Mouse (Mus musculus) Patski (cell line): ENCODE data around the gene Tecpr2. TPM values are rescaled to one million over a fixed set of nuclear protein-coding genes. Genes with fewer than 3 reads are reported as not detected.
A peak's percentile ranks its signal among the peaks of the same experiment; 100 is the strongest.

Source experiments
- ATAC-seq: fragments of 100-300 bp; one replicate; pipeline ENCODE4 v1.8.0; 2021
- CTCF ChIA-PET: fragments of 350-600 bp; sonication (Branson Sonifier 250); formaldehyde crosslinking; loops from one replicate; lab custom pipeline; 2022; ENCODE audit warnings: inconsistent platforms; lab: Charles Lee
- POLR2A ChIA-PET: fragments of 350-600 bp; sonication (Branson Sonifier 250); formaldehyde crosslinking; loops from one replicate; lab custom pipeline; 2022; ENCODE audit warnings: antibody characterized with exemption, inconsistent platforms; lab: Charles Lee
- DNase-seq: peaks from one replicate; pipeline ENCODE4 v3.0.0-alpha.2; 2011; ENCODE audit warnings: low read depth, low spot score
- H3K27me3 ChIP-seq: fragments of 371-371 bp; one replicate; pipeline ENCODE4 v1.5.1; 2021
- CTCF ChIP-seq: fragments of 100-300 bp; IDR thresholded peaks from one replicate; pipeline ENCODE4 v1.5.1; 2021
- in situ Hi-C: fragments of 300-500 bp; cut with MboI; formaldehyde crosslinking; loops from 3 replicates; pipeline ENCODE4 v1.11.1; 2018; ENCODE audit warnings: low pct_unique_long_range_greater_than_20kb, mixed read lengths
- polyA plus RNA-seq: library from polyadenylated mRNA; unstranded; gene quantifications from one replicate; pipeline ENCODE4 v1.2.3, GENCODE M21; 2021

Tecpr2 gene
- polyA plus RNA-seq, 1 experiment from 2014 or later = 7.4 TPM

- DNase-seq (no peak), ATAC-seq (no peak)
- peak; percentile 40 for TF ChIP-seq CTCF
- CTCF ChIA-PET = no interaction called here
- in situ Hi-C loops = no loop called here
- H3K27me3 ChIP-seq = no peaks in the 10 kb centered on the region
- POLR2A ChIA-PET = no interaction called here
These were observed 14.5 kb downstream of the Tecpr2 start for GRCm38 (mm10) chr12:110903536-110903935.

- TF ChIP-seq CTCF = no peak
- CTCF ChIA-PET = interaction anchor here (1.2 kb wide), 1 partner anchor 17 kb away, joined by 3 read pairs; no protein-coding TSS in a partner anchor
- no peaks in the 10 kb centered on the region for H3K27me3 ChIP-seq
- POLR2A ChIA-PET = interaction anchor here (1.4 kb wide), 1 partner anchor 11 kb away, joined by 4 read pairs; no protein-coding TSS in a partner anchor
- no peak for DNase-seq
- ATAC-seq = no peak
- in situ Hi-C loops = no loop called here
These were observed 18.8 kb downstream of the Tecpr2 start for GRCm38 (mm10) chr12:110907845-110908244.

- no peak for ATAC-seq
- no peaks in the 10 kb centered on the region for H3K27me3 ChIP-seq
- ChIA-PET CTCF (interaction anchor here (0.9 to 1.8 kb wide), 2 partner anchors 12 to 82 kb away, joined by 3 read pairs; no protein-coding TSS in a partner anchor), POLR2A (interaction anchor here (0.6 kb wide), 1 partner anchor 55 kb away, joined by 4 read pairs; no protein-coding TSS in a partner anchor)
- TF ChIP-seq CTCF = no peak
- DNase-seq = no peak
- in situ Hi-C loops = no loop called here
These were observed 20.9 kb downstream of the Tecpr2 start for GRCm38 (mm10) chr12:110909962-110910361.

- no peak for ATAC-seq
- no peak for DNase-seq
- TF ChIP-seq CTCF = no peak
- ChIA-PET CTCF (interaction anchor here (1.2 kb wide), 1 partner anchor 13 kb away, joined by 3 read pairs; no protein-coding TSS in a partner anchor), POLR2A (no interaction called here)
- in situ Hi-C loops = no loop called here
- no peaks in the 10 kb centered on the region for H3K27me3 ChIP-seq
These were observed 26.7 kb downstream of the Tecpr2 start for GRCm38 (mm10) chr12:110915761-110916160.

- no peaks in the 10 kb centered on the region for H3K27me3 ChIP-seq
- TF ChIP-seq CTCF = no peak
- DNase-seq = no peak
- ChIA-PET CTCF (no interaction called here), POLR2A (no interaction called here)
- in situ Hi-C loops = no loop called here
- no peak for ATAC-seq
These were observed 31.2 kb downstream of the Tecpr2 start for GRCm38 (mm10) chr12:110920254-110920653.

- in situ Hi-C loops = no loop called here
- CTCF ChIA-PET = interaction anchor here (0.6 to 1.8 kb wide), 3 partner anchors 12 to 151 kb away, joined by 3 to 7 read pairs (median 3); no protein-coding TSS in a partner anchor
- ATAC-seq (no peak), DNase-seq (no peak)
- POLR2A ChIA-PET = no interaction called here
- H3K27me3 ChIP-seq = no peaks in the 10 kb centered on the region
- no peak for TF ChIP-seq CTCF
These were observed 32.5 kb downstream of the Tecpr2 start for GRCm38 (mm10) chr12:110921572-110921971.

GRCm38 (mm10) chr12:110932820-110933219, 43.8 kb downstream of the Tecpr2 start:
- ChIA-PET POLR2A (no interaction called here), CTCF (interaction anchor here (0.6 kb wide), 1 partner anchor 114 kb away, joined by 3 read pairs; no protein-coding TSS in a partner anchor)
- no peak for ATAC-seq
- no peaks in the 10 kb centered on the region for H3K27me3 ChIP-seq
- no peak for DNase-seq
- in situ Hi-C loops = loop anchor here (10.0 kb wide), 1 partner anchor 192 kb away; no protein-coding TSS in a partner anchor
- no peak for TF ChIP-seq CTCF

GRCm38 (mm10) chr12:110935983-110936620, 47.0 kb downstream of the Tecpr2 start:
- peak; percentile 60 for ATAC-seq
- CTCF ChIA-PET = interaction anchor here (1.0 to 3.7 kb wide), 10 partner anchors 8 to 63 kb away, joined by 3 to 38 read pairs (median 6); partner anchors contain the start of gene Ankrd9
- POLR2A ChIA-PET = interaction anchor here (0.6 to 1.0 kb wide), 2 partner anchors 50 kb away, joined by 3 read pairs; no protein-coding TSS in a partner anchor
- DNase-seq = peak; percentile 46
- peak; percentile 93 for TF ChIP-seq CTCF
- H3K27me3 ChIP-seq = no peaks in the 10 kb centered on the region
- in situ Hi-C loops = loop anchor here (5.0 to 10.0 kb wide), 2 partner anchors 56 to 189 kb away; no protein-coding TSS in a partner anchor

GRCm38 (mm10) chr12:110937496-110937895, 48.4 kb downstream of the Tecpr2 start:
- POLR2A ChIA-PET = interaction anchor here (0.8 to 1.2 kb wide), 3 partner anchors 14 to 53 kb away, joined by 3 to 4 read pairs (median 3); no protein-coding TSS in a partner anchor
- CTCF ChIA-PET = interaction anchor here (1.3 to 3.7 kb wide), 6 partner anchors 10 to 61 kb away, joined by 5 to 38 read pairs (median 6); partner anchors contain the start of gene Ankrd9
- ATAC-seq (no peak), DNase-seq (no peak)
- in situ Hi-C loops = loop anchor here (5.0 to 10.0 kb wide), 2 partner anchors 55 to 187 kb away; no protein-coding TSS in a partner anchor
- H3K27me3 ChIP-seq = no peaks in the 10 kb centered on the region
- no peak for TF ChIP-seq CTCF

- in situ Hi-C loops = loop anchor here (5.0 to 10.0 kb wide), 2 partner anchors 53 to 185 kb away; no protein-coding TSS in a partner anchor
- CTCF ChIA-PET = interaction anchor here (1.3 kb wide), 1 partner anchor 53 kb away, joined by 9 read pairs; no protein-coding TSS in a partner anchor
- TF ChIP-seq CTCF = no peak
- no peak for ATAC-seq
- no peaks in the 10 kb centered on the region for H3K27me3 ChIP-seq
- no peak for DNase-seq
- POLR2A ChIA-PET = no interaction called here
These were observed 50.3 kb downstream of the Tecpr2 start for GRCm38 (mm10) chr12:110939385-110939784.

GRCm38 (mm10) chr12:110940869-110941268, 51.8 kb downstream of the Tecpr2 start:
- POLR2A ChIA-PET = no interaction called here
- in situ Hi-C loops = no loop called here
- no peak for TF ChIP-seq CTCF

More at GRCm38 (mm10) chr12:110940869-110941268, 51.8 kb downstream of the Tecpr2 start:
- ATAC-seq = no peak
- CTCF ChIA-PET = interaction anchor here (1.1 kb wide), 2 partner anchors 51 to 78 kb away, joined by 3 read pairs; no protein-coding TSS in a partner anchor
- H3K27me3 ChIP-seq = no peaks in the 10 kb centered on the region
- DNase-seq = no peak
